Mouse (Mus musculus): ENCODE data around the gene Bglap2.

GRCm38 (mm10) chr3:88352907-88353306, 25.6 kb downstream of the Bglap2 start:
- no peak for TF ChIP-seq POLR2A (IDR thresholded peaks at IDR 0.05; ENCODE audit: low read depth, low read length)
- TF ChIP-seq CTCF (IDR thresholded peaks at IDR 0.05; ENCODE audit: extremely low read depth, insufficient read length, insufficient replicate concordance, low read depth, low read length) = no peak

Measured in small intestine, adult 2 months (tissue).